Mouse (Mus musculus): ENCODE measurements around the gene Ints13.
A peak's percentile ranks its signal among the peaks of the same experiment; 100 is the strongest.
"Not testable (repeated sequence)": the region's sequence is repeated elsewhere in the genome, so short reads cannot be mapped to it uniquely, and the experiment has no call there.

Ints13 gene

DNA sequence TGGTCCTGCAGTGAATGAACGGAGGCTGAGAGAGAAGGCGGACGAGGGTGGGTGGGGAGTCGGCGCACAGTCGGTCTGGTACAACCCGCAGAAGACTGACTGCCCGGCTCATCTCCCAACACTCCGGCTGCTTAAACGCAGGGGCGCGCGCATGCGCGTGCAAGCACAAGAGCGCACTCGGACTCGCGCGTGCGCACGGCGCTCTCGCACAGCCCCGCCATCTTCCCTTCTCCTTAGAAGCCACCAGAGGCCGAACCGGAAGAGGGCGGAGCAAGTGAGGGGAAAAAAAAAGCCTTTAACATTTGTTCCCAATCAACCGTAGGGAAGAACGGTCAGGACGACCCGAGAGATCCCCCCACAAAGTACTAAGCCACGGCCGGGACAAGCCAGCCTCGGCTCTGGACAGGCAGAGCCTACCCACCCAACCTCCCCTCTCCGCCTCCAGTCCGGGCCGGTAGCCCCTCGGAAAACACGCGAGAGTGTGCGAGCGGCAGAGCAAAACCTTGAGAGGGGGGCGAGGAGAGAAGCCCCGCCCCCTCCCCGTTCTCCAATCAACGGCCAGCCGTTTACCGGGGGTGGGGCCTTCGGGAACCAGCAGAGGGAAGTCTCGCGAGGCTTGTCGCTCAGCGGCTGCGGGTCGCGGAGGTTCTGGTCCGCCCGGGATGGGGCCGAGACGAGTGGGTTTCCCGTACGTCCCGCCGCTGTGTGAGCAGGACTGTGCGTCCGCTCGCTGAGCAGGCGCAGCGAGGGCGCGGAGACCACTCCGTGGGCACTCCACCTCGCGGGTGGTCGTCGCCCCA, at the start of gene Ints13:
Gene Ints13, minus strand, starts transcription at position 526 of the 800 bp plus-strand sequence.
- peak; percentile 96 to 97 for DNase-seq

- no peak for DNase-seq
Measured at GRCm38 (mm10) chr6:146616670-146617069, 39.0 kb upstream of the Ints13 start.

- DNase-seq, result no peak
Measured at GRCm38 (mm10) chr6:146615891-146616290, 38.3 kb upstream of the Ints13 start.

DNA sequence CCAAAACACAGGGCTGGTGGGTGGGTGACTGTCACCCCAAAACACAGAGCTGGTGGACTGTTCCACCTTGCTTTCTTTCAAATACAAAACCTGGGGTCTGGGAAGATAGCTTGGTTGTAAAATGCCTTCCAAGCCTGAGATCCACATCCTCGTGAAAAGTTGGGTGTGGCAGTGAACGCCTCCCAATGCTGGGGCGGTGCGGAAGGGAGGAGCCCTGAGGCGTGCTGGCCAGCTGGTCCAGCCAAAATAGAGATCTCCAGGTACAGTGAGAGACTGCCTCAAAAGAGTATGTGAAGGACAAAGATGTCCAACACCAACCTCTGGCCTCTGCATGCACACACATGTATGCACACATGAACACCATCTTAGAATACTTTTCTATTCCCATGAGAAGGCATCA, 36.9 kb upstream of the Ints13 start:
- DNase-seq, result no peak

DNA sequence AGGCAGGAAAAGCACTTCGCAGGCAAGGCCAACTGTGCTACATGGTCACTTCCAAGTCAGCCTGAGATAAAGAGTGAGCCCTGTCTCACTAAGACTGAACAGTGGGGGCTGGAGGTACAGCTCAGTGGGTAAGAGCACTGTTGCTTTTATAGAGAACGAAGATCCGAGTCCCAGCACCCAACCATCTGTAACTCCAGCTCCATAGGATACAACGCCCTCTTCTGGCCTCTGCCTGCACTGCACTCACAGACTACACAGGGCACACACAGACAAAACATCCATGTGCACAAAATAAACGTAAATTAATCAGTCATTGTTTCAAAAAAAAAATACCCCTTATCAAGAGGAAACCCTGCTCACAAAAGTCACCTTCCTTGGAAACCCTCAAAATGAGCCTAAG, 36.3 kb upstream of the Ints13 start:
- DNase-seq, result no peak

DNA sequence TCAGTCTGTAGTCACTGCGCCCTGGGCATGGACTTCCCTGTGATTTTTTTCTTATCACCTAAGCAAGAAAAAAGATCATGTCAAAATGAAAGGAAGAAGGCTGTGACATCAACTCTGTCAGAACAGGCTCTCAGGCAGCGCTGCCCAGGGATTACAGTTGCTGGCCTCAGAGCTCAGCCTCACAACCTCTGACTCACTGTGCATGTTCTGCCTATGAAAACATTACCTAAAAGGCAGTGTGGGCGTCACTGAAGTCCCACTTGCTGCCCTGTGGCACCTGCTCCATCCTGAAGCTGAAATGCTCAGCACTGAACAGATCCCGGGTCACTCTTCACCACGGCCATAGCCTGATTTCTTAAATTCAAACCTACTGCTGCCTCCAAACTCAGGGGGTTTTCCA, 35.1 kb upstream of the Ints13 start:
- no peak for DNase-seq

DNA sequence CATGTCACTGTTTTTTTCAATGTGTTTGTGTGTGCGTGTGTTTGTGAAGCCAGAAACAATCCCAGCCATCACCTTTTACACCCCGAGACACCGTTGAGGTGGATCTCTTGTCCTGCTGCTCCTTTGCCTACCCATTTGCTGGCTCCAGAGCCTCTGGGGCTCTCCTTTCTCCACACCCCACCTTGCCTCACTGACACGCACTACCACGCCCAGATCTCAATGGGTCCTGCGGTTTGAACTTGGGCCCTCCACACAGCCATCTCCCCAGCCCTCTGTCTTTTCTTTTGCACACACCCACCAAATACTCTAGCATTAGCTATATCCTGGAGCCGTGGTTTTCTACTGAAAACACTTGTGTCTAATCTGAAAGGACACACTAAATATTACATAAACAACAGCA, 34.3 kb upstream of the Ints13 start:
- DNase-seq, result no peak

- no peak for DNase-seq
Measured at GRCm38 (mm10) chr6:146611385-146611784, 33.8 kb upstream of the Ints13 start.

- DNase-seq, result no peak
Measured at GRCm38 (mm10) chr6:146603651-146604050, 26.0 kb upstream of the Ints13 start.

DNA sequence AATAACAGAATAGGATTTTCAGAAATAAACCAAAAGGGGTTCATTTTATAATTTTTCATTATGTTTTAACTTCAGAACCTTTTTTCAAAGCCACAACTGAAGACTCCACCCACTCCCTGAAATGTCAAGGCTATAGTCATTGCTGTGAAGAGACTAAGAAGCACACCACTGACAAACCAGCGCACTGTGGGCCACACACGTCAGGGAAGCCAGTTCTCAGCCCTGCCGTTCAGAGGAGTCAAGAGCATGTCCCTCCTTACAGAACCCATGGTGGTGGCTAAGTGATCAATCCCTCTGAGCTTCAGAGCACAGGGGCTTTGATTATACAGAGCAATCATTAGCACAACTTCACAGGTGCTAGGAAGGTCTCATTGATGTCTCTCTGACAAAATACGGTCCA, 25.0 kb upstream of the Ints13 start:
- DNase-seq, result no peak

GRCm38 (mm10) chr6:146585134-146585533, 7.5 kb upstream of the Ints13 start:
- no peak for DNase-seq

DNA sequence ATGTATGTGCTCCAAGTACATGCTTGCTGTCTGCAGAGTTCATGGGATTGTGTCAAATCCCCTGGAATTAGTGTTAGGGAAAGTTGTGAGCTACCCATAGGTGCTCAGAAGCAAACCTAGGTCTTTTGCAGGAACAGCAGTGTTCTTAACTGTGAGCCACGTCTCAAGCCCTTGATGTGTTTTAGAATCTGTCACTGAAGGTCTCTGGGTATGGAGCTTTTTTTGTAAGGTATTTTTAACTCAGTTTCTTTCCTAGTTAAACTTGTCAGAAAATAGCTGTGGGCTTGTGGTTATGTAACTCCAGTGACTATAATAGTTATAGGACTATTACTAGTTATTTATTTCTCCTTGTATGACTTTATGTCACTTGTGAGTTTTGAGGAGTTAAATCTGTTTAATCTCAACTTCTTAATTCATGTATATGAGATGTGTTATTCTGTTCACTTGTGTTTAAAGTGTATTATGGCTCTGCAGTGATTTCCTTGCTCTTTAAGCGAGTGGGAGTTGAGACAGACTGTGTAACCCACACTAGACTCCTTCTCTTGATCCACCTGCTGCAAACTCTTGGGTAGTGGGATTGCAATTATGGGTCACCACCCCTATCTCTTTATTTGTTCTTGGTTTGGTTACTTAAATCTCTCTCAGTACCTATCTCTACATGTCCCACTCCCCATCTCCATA, 5.9 kb upstream of the Ints13 start:
- DNase-seq, result no peak

DNA sequence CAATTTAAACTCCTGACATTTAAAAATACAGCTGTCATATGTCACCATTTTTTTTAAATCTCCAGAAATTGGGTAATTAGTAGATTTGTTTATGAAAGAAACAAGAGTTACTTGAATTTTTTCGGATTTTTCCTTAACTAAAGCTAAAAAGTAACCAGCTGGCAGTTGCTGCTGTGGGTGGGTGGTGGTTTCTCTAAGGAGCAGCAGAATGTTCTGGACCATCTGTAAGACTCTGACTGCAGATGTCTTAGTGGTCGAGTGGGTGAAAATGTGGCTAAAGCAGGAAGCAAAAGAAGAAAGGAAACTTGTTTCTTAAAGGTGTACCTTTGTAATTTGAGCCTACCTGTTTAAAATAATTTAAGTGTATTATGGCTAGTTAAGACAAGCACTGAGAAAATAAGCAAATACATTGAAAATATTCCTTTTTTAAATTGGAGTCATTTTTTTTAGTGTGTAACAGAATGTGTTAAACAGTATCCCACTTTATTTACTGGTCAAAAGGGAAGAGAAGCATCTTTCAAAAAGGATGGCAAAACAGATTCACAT, 2.8 kb upstream of the Ints13 start:
- no peak for DNase-seq

- DNase-seq, result no peak
Measured at GRCm38 (mm10) chr6:146578586-146578985, 951 bp upstream of the Ints13 start.

GRCm38 (mm10) chr6:146578111-146578531, 486 bp upstream of the Ints13 start:
- DNase-seq, result peak; percentile 74 to 77

DNA sequence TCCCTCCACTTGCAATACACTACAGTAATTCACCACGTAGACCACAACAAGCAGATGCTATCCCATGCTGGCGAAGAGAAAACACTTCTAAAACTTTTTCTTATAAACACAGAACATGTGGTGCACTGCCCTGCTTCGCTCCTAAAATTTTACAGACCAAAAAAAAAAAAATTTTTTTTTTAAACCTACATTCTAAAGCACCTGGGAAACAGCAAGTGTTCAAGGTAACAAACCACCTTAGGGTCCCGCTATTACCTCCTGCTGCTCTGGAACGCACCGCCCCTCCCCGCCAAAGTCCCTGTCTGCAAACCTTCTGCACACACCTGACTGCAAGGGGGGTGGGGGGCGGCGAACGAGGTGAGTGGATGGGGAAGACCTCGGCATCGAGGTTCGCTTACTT, 732 bp downstream of the Ints13 start, which contains the start of gene Fgfr1op2:
Gene Fgfr1op2, plus strand, starts transcription at position 301 of the 400 bp plus-strand sequence.
- DNase-seq, result no peak

GRCm38 (mm10) chr6:146572073-146572472, 5.6 kb downstream of the Ints13 start:
- DNase-seq, result no peak

- not testable (repeated sequence) for DNase-seq
Measured at GRCm38 (mm10) chr6:146562461-146562860, 15.2 kb downstream of the Ints13 start.

- DNase-seq, result no peak
Measured at GRCm38 (mm10) chr6:146551326-146551725, 26.3 kb downstream of the Ints13 start.

GRCm38 (mm10) chr6:146550421-146550820, 27.2 kb downstream of the Ints13 start:
- DNase-seq, result no peak

DNA sequence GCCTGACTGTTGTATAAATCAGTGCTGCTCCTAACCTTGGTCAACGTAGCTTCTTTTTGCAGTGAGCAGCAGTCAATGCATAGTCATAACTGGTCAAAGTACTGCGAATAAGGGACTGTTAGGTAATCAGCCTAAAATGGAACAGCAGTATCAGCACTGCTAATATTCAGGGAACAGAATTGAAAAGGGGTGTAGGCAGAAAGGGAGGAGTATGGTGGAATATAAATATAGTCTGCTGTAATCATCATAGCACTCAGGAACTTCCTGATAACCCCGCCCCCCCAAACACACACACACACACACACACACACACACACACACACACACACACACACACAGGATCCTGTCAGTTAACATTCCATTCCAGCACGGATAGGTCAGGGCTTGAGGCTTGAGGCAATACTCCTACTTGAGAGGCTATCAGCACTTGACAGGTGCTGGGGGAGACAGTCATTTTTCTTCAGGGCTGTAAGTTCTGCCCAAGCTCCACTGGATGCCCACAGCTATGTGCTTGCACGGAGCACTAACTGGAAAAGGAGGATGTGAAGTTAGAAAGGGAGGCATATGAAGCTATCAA, 32.3 kb downstream of the Ints13 start:
- no peak for DNase-seq

DNA sequence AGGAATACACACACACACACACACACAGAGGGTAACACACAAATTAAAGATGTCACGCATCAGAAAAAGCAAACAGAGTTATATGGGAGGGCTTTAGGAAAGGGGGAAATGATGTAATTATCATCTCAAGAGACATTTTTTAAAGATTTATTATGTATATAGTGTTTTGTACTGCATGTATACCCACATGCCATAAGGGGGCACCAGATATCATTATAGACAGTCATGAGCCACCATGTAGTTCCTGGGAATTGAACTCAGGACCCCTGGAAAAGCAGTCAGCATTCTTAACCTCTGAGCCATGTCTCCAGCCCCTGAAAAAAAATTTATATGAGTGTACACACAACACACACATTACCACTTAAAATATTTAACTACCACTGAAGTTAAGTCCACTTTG, 33.0 kb downstream of the Ints13 start:
- DNase-seq, result no peak

DNA sequence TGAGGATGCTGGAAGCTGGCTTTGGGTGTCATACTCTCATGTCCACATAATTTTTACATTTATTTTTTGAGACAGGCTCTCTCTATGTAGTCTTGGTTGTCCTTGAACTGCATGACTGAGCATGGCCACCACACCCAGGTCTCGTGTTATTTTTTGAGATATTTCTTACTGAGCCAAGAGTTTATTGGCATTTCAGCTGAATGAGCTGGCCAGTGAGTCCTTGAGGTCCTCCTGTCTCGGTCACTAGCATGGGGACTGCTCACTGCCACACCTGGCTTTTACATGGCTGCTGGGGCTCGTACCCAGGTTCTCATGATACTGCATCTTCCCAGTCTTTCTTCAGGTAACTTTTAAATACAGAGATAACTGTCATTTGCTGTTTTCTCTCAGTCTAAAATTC, 37.2 kb downstream of the Ints13 start:
- DNase-seq, result no peak

- no peak for DNase-seq
Measured at GRCm38 (mm10) chr6:146538661-146539060, 39.0 kb downstream of the Ints13 start.
